Comparison of ENCODE assay signal across 7 mouse cellular contexts in genomic region chr19:46528529-46529213, GRCm38 (mm10). TPM values are rescaled to one million over a fixed set of nuclear protein-coding genes. Genes with fewer than 3 reads are reported as not detected.
DNase-seq lines count a peak whose midpoint lies in the region; ATAC-seq lines count a peak whose summit lies in the region.

No protein-coding gene starts in this region.

- DNase-seq in MN1 (ENCODE audit: low spot score), result peak; percentile 77
- DNase-seq in brain, embryonic 18.5 days (ENCODE audit: low read depth, low spot score), result peak; percentile 60
- DNase-seq in limb, embryonic 11.5 days (ENCODE audit: low spot score), result peak; percentile 51
- DNase-seq in midbrain, embryonic 10.5 days (ENCODE audit: low spot score), result peak; percentile 88
- peak; percentile 33 to 63 for DNase-seq in spleen, postnatal 14 days (ENCODE audit: low spot score in 2 of 2)

- peak overlapping the region; percentile 15 for H3K4me3 ChIP-seq in limb, embryonic 11.5 days (ENCODE audit: low read depth, low read length)
- H3K4me3 ChIP-seq in midbrain, embryonic 10.5 days, result peak overlapping the region; percentile 49

- ATAC-seq in erythroid progenitor cell, adult 5-6 weeks (replicated peaks; ENCODE audit: low FRiP score, poor library complexity, severe bottlenecking), result peak; percentile 77
- ATAC-seq in hematopoietic stem cell, adult 5-6 weeks (replicated peaks in 1 of 2; ENCODE audit: insufficient read depth in 1 of 2, low FRiP score in 2 of 2, low TSS enrichment in 1 of 2, low read depth in 1 of 2, poor library complexity in 2 of 2, severe bottlenecking in 2 of 2), result peak; percentile 67 to 74
- ATAC-seq in limb, embryonic 11.5 days (ENCODE audit: insufficient number of reproducible peaks, low FRiP score, low TSS enrichment, low read depth), result peak; percentile 44

- peak overlapping the region; percentile 70; the same call in 1 of the 2 replicates for H3K27ac ChIP-seq in limb, embryonic 11.5 days (replicated peaks; ENCODE audit: low read depth, low read length)
- peak overlapping the region; percentile 95 for H3K27ac ChIP-seq in midbrain, embryonic 10.5 days (replicated peaks)

- no peaks in the 10 kb centered on the region for H3K27me3 ChIP-seq in limb, embryonic 11.5 days (ENCODE audit: control insufficient read depth, insufficient read depth, low read length)
- H3K27me3 ChIP-seq in midbrain, embryonic 10.5 days (ENCODE audit: low read depth, poor library complexity, severe bottlenecking), result no peaks in the 10 kb centered on the region

- whole genome bisulfite sequencing in limb, embryonic 11.5 days, result 1% methylated on average over 20 of the region's 20 CpGs
- under 1% methylated on average over 20 of the region's 20 CpGs for WGBS in midbrain, embryonic 10.5 days

- H3K9me3 ChIP-seq in limb, embryonic 11.5 days (ENCODE audit: control insufficient read depth, low read length), result no peaks in the 10 kb centered on the region
- H3K9me3 ChIP-seq in midbrain, embryonic 10.5 days (replicated peaks), result no peaks in the 10 kb centered on the region

- no peaks in the 10 kb centered on the region for H3K36me3 ChIP-seq in limb, embryonic 11.5 days (ENCODE audit: control insufficient read depth, insufficient read depth, low read length)
- no peaks in the 10 kb centered on the region for H3K36me3 ChIP-seq in midbrain, embryonic 10.5 days

- H3K4me1 ChIP-seq in limb, embryonic 11.5 days (ENCODE audit: control insufficient read depth, insufficient read depth, low read length), result peaks cover 92% of the 10 kb centered on the region
- peaks cover 100% of the 10 kb centered on the region for H3K4me1 ChIP-seq in midbrain, embryonic 10.5 days

- H3K9ac ChIP-seq in limb, embryonic 11.5 days (ENCODE audit: low read length), result no peak overlapping the region

- peak overlapping the region; percentile 61 for H3K4me2 ChIP-seq in limb, embryonic 11.5 days (ENCODE audit: low read depth, severe bottlenecking)

RNA-seq across cellular contexts. Expression of gene Trim8, which starts 27.2 kb away (rescaled TPM):
- total RNA-seq in erythroid progenitor cell, adult 5-6 weeks (2015; ENCODE audit: low replicate concordance), result 4.2 and 9.4 TPM in 2 replicates
- 5.5 and 7.7 TPM in 2 replicates for total RNA-seq in erythroid progenitor cell, adult 5-6 weeks (2017; ENCODE audit: low replicate concordance)
- total RNA-seq in hematopoietic stem cell, adult 5-6 weeks (2017), result 18.0 and 21.6 TPM in 2 replicates
- 16.7 and 18.0 TPM in 2 replicates for polyA plus RNA-seq in limb, embryonic 11.5 days (2014; fragmentation: Nextera tagmentation; extraction: Ambion mirVana)
- polyA plus RNA-seq in midbrain, embryonic 10.5 days (2016; fragmentation: Nextera tagmentation; extraction: Ambion mirVana), result 24.6 and 27.8 TPM in 2 replicates

RNA-seq across cellular contexts. Expression of gene Arl3, which starts 44.3 kb away (rescaled TPM):
- total RNA-seq in erythroid progenitor cell, adult 5-6 weeks (2015; ENCODE audit: low replicate concordance), result 4.6 and 15.1 TPM in 2 replicates
- 6.7 and 24.4 TPM in 2 replicates for total RNA-seq in erythroid progenitor cell, adult 5-6 weeks (2017; ENCODE audit: low replicate concordance)
- 28.8 and 35.8 TPM in 2 replicates for total RNA-seq in hematopoietic stem cell, adult 5-6 weeks (2017)
- polyA plus RNA-seq in limb, embryonic 11.5 days (2014; fragmentation: Nextera tagmentation; extraction: Ambion mirVana), result 128 and 133 TPM in 2 replicates
- polyA plus RNA-seq in midbrain, embryonic 10.5 days (2016; fragmentation: Nextera tagmentation; extraction: Ambion mirVana), result 207 and 216 TPM in 2 replicates

RNA-seq across cellular contexts. Expression of gene Sfxn2, which starts 44.5 kb away (rescaled TPM):
- total RNA-seq in erythroid progenitor cell, adult 5-6 weeks (2015; ENCODE audit: low replicate concordance), result 0.72 and 19.3 TPM in 2 replicates
- total RNA-seq in erythroid progenitor cell, adult 5-6 weeks (2017; ENCODE audit: low replicate concordance), result 0.98 and 5.8 TPM in 2 replicates
- total RNA-seq in hematopoietic stem cell, adult 5-6 weeks (2017), result 7.8 and 12.5 TPM in 2 replicates
- 15.2 and 15.6 TPM in 2 replicates for polyA plus RNA-seq in limb, embryonic 11.5 days (2014; fragmentation: Nextera tagmentation; extraction: Ambion mirVana)
- polyA plus RNA-seq in midbrain, embryonic 10.5 days (2016; fragmentation: Nextera tagmentation; extraction: Ambion mirVana), result 17.0 and 18.1 TPM in 2 replicates

Comparison
In these comparisons a context has a peak if more than half of its experiments do, and no peak if none do; other contexts are left out.
1. Peak in every context shown above with its lines: DNase-seq, ATAC-seq, H3K4me3 ChIP-seq and H3K27ac ChIP-seq.